Mouse (Mus musculus): ENCODE data around the gene Tnni1. TPM values are rescaled to one million over a fixed set of nuclear protein-coding genes. Genes with fewer than 3 reads are reported as not detected.

The Tnni1 gene
- polyA plus RNA-seq, 1 experiment from 2014 or later: 9.7 TPM

GRCm38 (mm10) chr1:135828918-135829317 is 49.7 kb downstream of the Tnni1 start:
- Histone ChIP-seq H3K4me3 (replicated peaks) (no peak overlapping the region), H3K27ac (no peak overlapping the region), H3K36me3 (no peaks in the 10 kb centered on the region), H3K9ac (no peak overlapping the region), H3K9me3 (replicated peaks) (no peaks in the 10 kb centered on the region), H3K4me1 (replicated peaks) (no peaks in the 10 kb centered on the region), H3K4me2 (no peak overlapping the region), H3K27me3 (peaks cover 40% of the 10 kb centered on the region; the same call in 1 of the 2 replicates)
- no peak for DNase-seq
- no peak for ATAC-seq (ENCODE audit: low read depth)
- 0% methylated on average over 1 of the region's 1 CpGs for WGBS (ENCODE audit: insufficient replicate concordance)

- WGBS (ENCODE audit: insufficient replicate concordance): 46% methylated on average over 6 of the region's 6 CpGs
Observed at GRCm38 (mm10) chr1:135834206-135834859, 55.1 kb downstream of the Tnni1 start.

GRCm38 (mm10) chr1:135834983-135835382 is 55.7 kb downstream of the Tnni1 start:
- ATAC-seq (ENCODE audit: low read depth) (no peak), DNase-seq (no peak)
- H3K4me2 ChIP-seq: no peak overlapping the region
- H3K9me3 ChIP-seq (replicated peaks): no peaks in the 10 kb centered on the region
- WGBS (ENCODE audit: insufficient replicate concordance): 73% methylated on average over 8 of the region's 8 CpGs
- H3K36me3 ChIP-seq: no peaks in the 10 kb centered on the region
- H3K4me1 ChIP-seq (replicated peaks): no peaks in the 10 kb centered on the region
- H3K27me3 ChIP-seq: peaks cover 44% of the 10 kb centered on the region
- no peak overlapping the region for H3K9ac ChIP-seq
- H3K4me3 ChIP-seq (replicated peaks): no peak overlapping the region
- H3K27ac ChIP-seq: no peak overlapping the region

More at GRCm38 (mm10) chr1:135834206-135834859, 55.1 kb downstream of the Tnni1 start:
- Histone ChIP-seq H3K27ac (no peak overlapping the region), H3K4me1 (replicated peaks) (no peaks in the 10 kb centered on the region), H3K36me3 (no peaks in the 10 kb centered on the region), H3K4me3 (replicated peaks) (no peak overlapping the region), H3K27me3 (peaks cover 44% of the 10 kb centered on the region), H3K9ac (no peak overlapping the region), H3K9me3 (replicated peaks) (no peaks in the 10 kb centered on the region), H3K4me2 (no peak overlapping the region)
- ATAC-seq (ENCODE audit: low read depth): no peak
- no peak for DNase-seq

- no peak for ATAC-seq (ENCODE audit: low read depth)
- Histone ChIP-seq H3K4me1 (replicated peaks) (no peaks in the 10 kb centered on the region), H3K27me3 (peaks cover 37% of the 10 kb centered on the region), H3K4me3 (replicated peaks) (no peak within 1 kb of the TSS), H3K9ac (no peak within 1 kb of the TSS), H3K27ac (no peak within 1 kb of the TSS), H3K9me3 (replicated peaks) (no peaks in the 10 kb centered on the region), H3K4me2 (no peak within 1 kb of the TSS), H3K36me3 (no peaks in the 10 kb centered on the region)
- WGBS (ENCODE audit: insufficient replicate concordance): 39% methylated on average over 9 of the region's 9 CpGs
- DNase-seq: no peak
Observed at GRCm38 (mm10) chr1:135835716-135836483, 56.7 kb downstream of the Tnni1 start, which contains the start of gene Tnnt2. Gene Tnnt2 (plus strand): TSS chr1:135836354.

- Histone ChIP-seq H3K4me1 (replicated peaks) (no peaks in the 10 kb centered on the region), H3K4me2 (no peak overlapping the region), H3K36me3 (no peaks in the 10 kb centered on the region), H3K9me3 (replicated peaks) (no peaks in the 10 kb centered on the region), H3K27ac (no peak overlapping the region), H3K9ac (no peak overlapping the region), H3K27me3 (peaks cover 32% of the 10 kb centered on the region), H3K4me3 (replicated peaks) (no peak overlapping the region)
- DNase-seq (no peak), ATAC-seq (ENCODE audit: low read depth) (no peak)
- WGBS (ENCODE audit: insufficient replicate concordance): 46% methylated on average over 4 of the region's 4 CpGs
Observed at GRCm38 (mm10) chr1:135838626-135839025, 59.4 kb downstream of the Tnni1 start.

GRCm38 (mm10) chr1:135839065-135839464 is 59.8 kb downstream of the Tnni1 start:
- WGBS (ENCODE audit: insufficient replicate concordance): 65% methylated on average over 6 of the region's 6 CpGs
- Histone ChIP-seq H3K27me3 (peaks cover 28% of the 10 kb centered on the region), H3K36me3 (no peaks in the 10 kb centered on the region), H3K27ac (no peak overlapping the region), H3K4me1 (replicated peaks) (no peaks in the 10 kb centered on the region), H3K4me3 (replicated peaks) (no peak overlapping the region), H3K4me2 (no peak overlapping the region), H3K9me3 (replicated peaks) (no peaks in the 10 kb centered on the region), H3K9ac (no peak overlapping the region)
- no peak for DNase-seq
- ATAC-seq (ENCODE audit: low read depth): no peak

GRCm38 (mm10) chr1:135840675-135841395 is 61.6 kb downstream of the Tnni1 start:
- ATAC-seq (ENCODE audit: low read depth) (no peak), DNase-seq (no peak)
- WGBS (ENCODE audit: insufficient replicate concordance): 56% methylated on average over 15 of the region's 15 CpGs
- Histone ChIP-seq H3K4me2 (no peak overlapping the region), H3K9ac (no peak overlapping the region), H3K27me3 (peaks cover 27% of the 10 kb centered on the region), H3K4me1 (replicated peaks) (peaks cover 7% of the 10 kb centered on the region; the same call in 1 of the 2 replicates), H3K27ac (no peak overlapping the region), H3K4me3 (replicated peaks) (no peak overlapping the region), H3K9me3 (replicated peaks) (no peaks in the 10 kb centered on the region), H3K36me3 (no peaks in the 10 kb centered on the region)

GRCm38 (mm10) chr1:135843519-135844262 is 64.5 kb downstream of the Tnni1 start:
- no peak for DNase-seq
- ATAC-seq (ENCODE audit: low read depth): no peak
- no peak overlapping the region for H3K27ac ChIP-seq
- 73% methylated on average over 10 of the region's 10 CpGs for WGBS (ENCODE audit: insufficient replicate concordance)
- H3K27me3 ChIP-seq: peaks cover 3% of the 10 kb centered on the region
- no peak overlapping the region for H3K4me3 ChIP-seq (replicated peaks)
- no peak overlapping the region for H3K9ac ChIP-seq
- no peaks in the 10 kb centered on the region for H3K36me3 ChIP-seq
- peaks cover 13% of the 10 kb centered on the region for H3K4me1 ChIP-seq (replicated peaks)
- no peaks in the 10 kb centered on the region for H3K9me3 ChIP-seq (replicated peaks)
- H3K4me2 ChIP-seq: no peak overlapping the region

GRCm38 (mm10) chr1:135844481-135844880 is 65.2 kb downstream of the Tnni1 start:
- Histone ChIP-seq H3K36me3 (no peaks in the 10 kb centered on the region), H3K9ac (no peak overlapping the region), H3K27ac (no peak overlapping the region), H3K4me3 (replicated peaks) (no peak overlapping the region), H3K27me3 (peaks cover 3% of the 10 kb centered on the region), H3K4me1 (replicated peaks) (peaks cover 13% of the 10 kb centered on the region), H3K9me3 (replicated peaks) (no peaks in the 10 kb centered on the region), H3K4me2 (no peak overlapping the region)
- no peak for ATAC-seq (ENCODE audit: low read depth)
- WGBS (ENCODE audit: insufficient replicate concordance): 19% methylated on average over 6 of the region's 6 CpGs
- no peak for DNase-seq

- Histone ChIP-seq H3K4me2 (no peak overlapping the region), H3K27ac (no peak overlapping the region)
Observed at GRCm38 (mm10) chr1:135846632-135847031, 67.4 kb downstream of the Tnni1 start.

More at GRCm38 (mm10) chr1:135846632-135847031, 67.4 kb downstream of the Tnni1 start:
- no peak for DNase-seq
- 79% methylated on average over 5 of the region's 5 CpGs for WGBS (ENCODE audit: insufficient replicate concordance)
- no peak for ATAC-seq (ENCODE audit: low read depth)
- Histone ChIP-seq H3K4me3 (replicated peaks) (no peak overlapping the region), H3K36me3 (no peaks in the 10 kb centered on the region), H3K4me1 (replicated peaks) (peaks cover 21% of the 10 kb centered on the region), H3K9ac (no peak overlapping the region), H3K9me3 (replicated peaks) (no peaks in the 10 kb centered on the region), H3K27me3 (peaks cover 3% of the 10 kb centered on the region; the same call in 1 of the 2 replicates)

Data from liver, embryonic 13.5 days (tissue).